ENCODE assay signal across 26 mouse cellular contexts in the genomic region with DNA sequence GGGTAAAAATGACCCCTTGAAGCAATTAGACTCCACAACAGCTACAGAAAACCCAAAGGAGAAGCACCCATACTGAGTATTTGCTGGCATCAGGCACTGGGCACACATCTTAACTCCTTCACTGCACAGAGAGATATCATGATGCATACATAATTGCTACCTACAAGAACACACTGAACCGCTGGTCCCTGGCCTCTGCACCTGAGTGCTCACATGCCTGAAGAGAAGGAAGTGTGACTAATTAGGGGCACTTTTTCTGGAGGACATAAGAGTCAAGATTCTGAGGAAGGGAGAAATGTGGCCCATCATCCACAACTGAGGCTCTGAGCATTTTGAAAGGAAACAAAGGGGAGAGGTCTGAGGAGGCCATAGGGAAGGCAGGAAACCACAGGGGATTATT.
DNase-seq lines count a peak whose midpoint lies in the region; ATAC-seq and TF ChIP-seq lines count a peak whose summit lies in the region.
"Had no signal": no experiment of that assay in that cellular context is flagged by ENCODE, and none has a peak within 500 bp of the region (broad histone marks: within the 10 kb centered on the region; RNA-seq: fewer than 3 reads in every experiment).

No protein-coding gene starts in this region.

- no peak for TF ChIP-seq POLR2A in CH12.LX (IDR thresholded peaks at IDR 0.05; ENCODE audit: low read depth, low read length)

- no peaks in the 10 kb centered on the region for H3K79me2 ChIP-seq in CH12.LX (replicated peaks; ENCODE audit: control insufficient read depth, extremely low read depth, insufficient read depth, poor library complexity, severe bottlenecking)

- WGBS in midbrain, embryonic 14.5 days: 70% methylated on average over 1 of the region's 1 CpGs

- TF ChIP-seq EP300 in CH12.LX (IDR thresholded peaks at IDR 0.05; ENCODE audit: low read length): no peak

- dilution Hi-C loops in CH12.LX (cut with MboI; ENCODE audit: extremely low pct_ligation_motif_present, extremely low pct_unique_long_range_greater_than_20kb, low sequenced_read_pairs): no loop called here

- H3K36me3 ChIP-seq in CH12.LX (replicated peaks in 1 of 2; ENCODE audit: control insufficient read depth in 1 of 2, insufficient read depth in 1 of 2, low read length in 1 of 2): no peaks in the 10 kb centered on the region
- no peaks in the 10 kb centered on the region for H3K36me3 ChIP-seq in midbrain, embryonic 14.5 days (ENCODE audit: control insufficient read depth, insufficient read depth, low read length)
- H3K36me3 ChIP-seq: embryonic facial prominence, embryonic 13.5 days; embryonic facial prominence, embryonic 15.5 days; forebrain, embryonic 10.5 days; forebrain, embryonic 12.5 days had no signal

- ATAC-seq in common myeloid progenitor, adult 5-6 weeks (replicated peaks; ENCODE audit: low read depth, poor library complexity, severe bottlenecking): 0 out of 2 replicates have a peak, but pooled peaks have one; percentile 32
- ATAC-seq in midbrain, embryonic 14.5 days (ENCODE audit: low FRiP score, low TSS enrichment): no peak
- ATAC-seq: activated CD4-positive, CD25-positive, alpha-beta regulatory T cell, adult 4 months; CD4-positive, CD25-positive, alpha-beta regulatory T cell, adult 4 months; forebrain, embryonic 14.5 days; forebrain, embryonic 16.5 days had no signal

- in situ Hi-C loops in CH12.LX (cut with MboI; ENCODE audit: low pct_ligation_motif_present, low pct_unique_long_range_greater_than_20kb, low sequenced_read_pairs): no loop called here

- H3K27me3 ChIP-seq in CH12.LX (replicated peaks): peaks cover 73% of the 10 kb centered on the region
- H3K27me3 ChIP-seq in midbrain, embryonic 14.5 days (ENCODE audit: control insufficient read depth, insufficient read depth, low read length): no peaks in the 10 kb centered on the region
- H3K27me3 ChIP-seq: embryonic facial prominence, embryonic 13.5 days; embryonic facial prominence, embryonic 15.5 days; forebrain, embryonic 12.5 days had no signal

- no peak overlapping the region for H3K4me2 ChIP-seq in CH12.LX (ENCODE audit: insufficient read depth, low read depth, poor library complexity, severe bottlenecking)
- no peak overlapping the region for H3K4me2 ChIP-seq in midbrain, embryonic 14.5 days (ENCODE audit: low read length)
- H3K4me2 ChIP-seq: embryonic facial prominence, embryonic 13.5 days; embryonic facial prominence, embryonic 15.5 days; forebrain, embryonic 12.5 days had no signal

- no peak overlapping the region for H3K9ac ChIP-seq in CH12.LX (ENCODE audit: insufficient read depth, low read depth)
- no peak overlapping the region for H3K9ac ChIP-seq in midbrain, embryonic 14.5 days (replicated peaks; ENCODE audit: low read length)
- H3K9ac ChIP-seq: embryonic facial prominence, embryonic 13.5 days; embryonic facial prominence, embryonic 15.5 days; forebrain, embryonic 12.5 days had no signal

- no peak overlapping the region for H3K27ac ChIP-seq in CH12.LX (ENCODE audit: insufficient read depth, low read depth)
- H3K27ac ChIP-seq in midbrain, embryonic 14.5 days (replicated peaks; ENCODE audit: low read depth, low read length): no peak overlapping the region
- H3K27ac ChIP-seq: embryonic facial prominence, embryonic 13.5 days; embryonic facial prominence, embryonic 15.5 days; forebrain, embryonic 10.5 days; forebrain, embryonic 12.5 days had no signal

- H3K4me3 ChIP-seq in CH12.LX (replicated peaks in 1 of 3; ENCODE audit: low read depth in 2 of 3, low read length in 2 of 3, poor library complexity in 1 of 3): no peak overlapping the region
- H3K4me3 ChIP-seq in midbrain, embryonic 14.5 days (replicated peaks; ENCODE audit: low read depth, low read length): no peak overlapping the region
- H3K4me3 ChIP-seq: embryonic facial prominence, embryonic 13.5 days; embryonic facial prominence, embryonic 15.5 days; erythroblast, embryonic 14.5 days; forebrain, embryonic 10.5 days; forebrain, embryonic 12.5 days had no signal

- DNase-seq in kidney, adult 11 months: peak; percentile 8
- DNase-seq in kidney, postnatal 10 days: no peak
- DNase-seq in 416B (ENCODE audit: low read depth): peak; percentile 50
- DNase-seq in CH12.LX (ENCODE audit: extremely low read depth): no peak
- no peak for DNase-seq in thymus, postnatal 36 days
- no peak for DNase-seq in midbrain, embryonic 14.5 days
- DNase-seq: adrenal gland, adult 8-10 months; adrenal gland, postnatal 14 days; adrenal gland, postnatal 36 days; B cell, adult 2 months; cerebellum, adult 11-12 months; cerebellum, adult 2 months; cerebellum, adult 9-10 months; cerebellum, postnatal 10 days; cerebellum, postnatal 25 days; embryo, embryonic 11 days had no signal

- no peaks in the 10 kb centered on the region for H3K9me3 ChIP-seq in CH12.LX (replicated peaks; ENCODE audit: low read length)
- no peaks in the 10 kb centered on the region for H3K9me3 ChIP-seq in midbrain, embryonic 14.5 days (ENCODE audit: control insufficient read depth, low read length)
- H3K9me3 ChIP-seq: embryonic facial prominence, embryonic 13.5 days; embryonic facial prominence, embryonic 15.5 days; forebrain, embryonic 10.5 days; forebrain, embryonic 12.5 days had no signal

- no peak for TF ChIP-seq CTCF in CH12.LX (conservative IDR thresholded peaks at IDR 0.05 in 1 of 2, IDR thresholded peaks at IDR 0.05 in 1 of 2; ENCODE audit: low read depth in 2 of 2, low read length in 2 of 2)

- TF ChIP-seq RAD21 in CH12.LX (IDR thresholded peaks at IDR 0.05; ENCODE audit: low read depth, low read length): no peak

- H3K4me1 ChIP-seq in CH12.LX (ENCODE audit: control insufficient read depth in 1 of 2, insufficient read depth in 2 of 2): peaks cover 0 to 3% of the 10 kb centered on the region in 2 experiments; a peak in 1 of 4 replicates
- H3K4me1 ChIP-seq in midbrain, embryonic 14.5 days (ENCODE audit: control insufficient read depth, insufficient read depth, low read length): 0 out of 2 replicates have a peak, but pooled peaks cover 5% of the 10 kb centered on the region

TF ChIP-seq in CH12.LX, 34 proteins besides CTCF, POLR2A, EP300 and RAD21:
- TF ChIP-seq UBTF (IDR thresholded peaks at IDR 0.05; ENCODE audit: low read depth, low read length): no peak
- peak; percentile 52 for TF ChIP-seq BHLHE40 (IDR thresholded peaks at IDR 0.05; ENCODE audit: low read depth, low read length)

Comparison
In these comparisons a context has a peak if more than half of its experiments do, and no peak if none do; other contexts are left out.
1. DNase-seq: peak in kidney, adult 11 months (single experiment) and 416B (single experiment); none in kidney, postnatal 10 days (single experiment), CH12.LX (single experiment), thymus, postnatal 36 days (0 of 2) and midbrain, embryonic 14.5 days (single experiment).